Mouse (Mus musculus) G1E (cell line): ENCODE results near the gene Nipa1. TPM values are rescaled to one million over a fixed set of nuclear protein-coding genes. Genes with fewer than 3 reads are reported as not detected.

Experiments used
- ATAC-seq: 2 replicates; pipeline ENCODE4 v1.8.0; 2016; ENCODE audit warnings: mild to moderate bottlenecking; ENCODE audit not compliant: insufficient number of reproducible peaks, poor library complexity, low FRiP score, severe bottlenecking; ENCODE audit errors: extremely low read depth
- DNase-seq: peaks from one replicate; pipeline ENCODE4 v3.0.0; 2012; ENCODE audit warnings: low spot score
- H3K27me3 ChIP-seq: 2 replicates; pipeline ENCODE4 v1.6.1; 2012; ENCODE audit warnings: mild to moderate bottlenecking, low read length, inconsistent platforms; ENCODE audit not compliant: insufficient read depth
- H3K36me3 ChIP-seq: replicated peaks from 2 replicates; pipeline ENCODE3; 2012; ENCODE audit warnings: mild to moderate bottlenecking, inconsistent platforms
- H3K4me1 ChIP-seq: 2 replicates; pipeline ENCODE4 v1.6.1; 2012; ENCODE audit warnings: low read depth, low read length, inconsistent platforms, mixed read lengths; ENCODE audit not compliant: insufficient read depth
- H3K4me3 ChIP-seq: 2 replicates; pipeline ENCODE4 v1.5.1; 2012; ENCODE audit warnings: low read depth, mild to moderate bottlenecking, inconsistent platforms, low read length, moderate library complexity, mixed read lengths
- H3K9me3 ChIP-seq: replicated peaks from 2 replicates; pipeline ENCODE4 v1.6.1; 2012; ENCODE audit warnings: inconsistent platforms
- CTCF ChIP-seq: IDR thresholded peaks from 2 replicates; pipeline ENCODE4 v1.5.1; 2012; ENCODE audit warnings: low read depth, low read length, inconsistent platforms, mixed read lengths
- GATA1 ChIP-seq: IDR thresholded peaks from 2 replicates; pipeline ENCODE4 v1.6.1; 2012; ENCODE audit warnings: borderline replicate concordance, low read length, inconsistent platforms, mixed read lengths
- GATA2 ChIP-seq: IDR thresholded peaks from 2 replicates; pipeline ENCODE4 v1.6.1; 2012; ENCODE audit warnings: low read depth, low read length, inconsistent platforms, borderline replicate concordance
- POLR2AphosphoS5 ChIP-seq: IDR thresholded peaks from 2 replicates; pipeline ENCODE4 v1.6.1; 2012; ENCODE audit warnings: low read depth, low read length, inconsistent platforms; ENCODE audit not compliant: insufficient replicate concordance
- TAL1 ChIP-seq: conservative IDR thresholded peaks from 2 replicates; pipeline ENCODE4 v1.6.1; 2012; ENCODE audit warnings: low read depth, low read length, inconsistent platforms, mixed read lengths
- polyA plus RNA-seq: library from polyadenylated mRNA; stranded (reverse); fragments of >175 nt; gene quantifications from 2 replicates; pipeline ENCODE4 v1.2.3, GENCODE M21; 2012
- total RNA-seq, 2 experiments: library from RNA; stranded (forward) in 1 of 2; stranded (reverse) in 1 of 2; fragments of 200-1000 nt in 1 of 2; fragments of >200 nt in 1 of 2; fragmentation: Nextera tagmentation in 1 of 2; gene quantifications; 2 replicates each; pipeline ENCODE4 v1.2.3; 2014 to 2017

The Nipa1 gene
- total and polyA plus RNA-seq, 3 experiments = 2.0 to 10.2 (median 8.0) TPM

- ATAC-seq = no peak
- DNase-seq = no peak
- no peak overlapping the region for H3K4me3 ChIP-seq
- no peaks in the 10 kb centered on the region for H3K27me3 ChIP-seq
- no peaks in the 10 kb centered on the region for H3K9me3 ChIP-seq
- H3K36me3 ChIP-seq = peaks cover 47% of the 10 kb centered on the region
- peaks cover 63% of the 10 kb centered on the region for H3K4me1 ChIP-seq
- TF ChIP-seq GATA2 (no peak), TAL1 (no peak), POLR2AphosphoS5 (no peak), CTCF (no peak), GATA1 (no peak)
These were observed 6.3 kb downstream of the Nipa1 start for GRCm38 (mm10) chr7:56013261-56014001.

- no peaks in the 10 kb centered on the region for H3K27me3 ChIP-seq
- TF ChIP-seq POLR2AphosphoS5 (no peak), TAL1 (no peak), GATA2 (no peak), CTCF (no peak), GATA1 (no peak)
- H3K36me3 ChIP-seq = peaks cover 48% of the 10 kb centered on the region
- no peaks in the 10 kb centered on the region for H3K9me3 ChIP-seq
- ATAC-seq (no peak), DNase-seq (no peak)
- H3K4me1 ChIP-seq = peaks cover 50% of the 10 kb centered on the region
- H3K4me3 ChIP-seq = no peak overlapping the region
These were observed 8.8 kb downstream of the Nipa1 start for GRCm38 (mm10) chr7:56011018-56011333.

GRCm38 (mm10) chr7:56010318-56011017 is 9.3 kb downstream of the Nipa1 start:
- DNase-seq (no peak), ATAC-seq (no peak)
- TF ChIP-seq GATA1 (no peak), TAL1 (no peak), GATA2 (no peak), POLR2AphosphoS5 (no peak), CTCF (no peak)
- H3K4me1 ChIP-seq = peaks cover 47% of the 10 kb centered on the region
- H3K4me3 ChIP-seq = no peak overlapping the region
- no peaks in the 10 kb centered on the region for H3K27me3 ChIP-seq
- H3K36me3 ChIP-seq = peaks cover 49% of the 10 kb centered on the region
- no peaks in the 10 kb centered on the region for H3K9me3 ChIP-seq

DNA sequence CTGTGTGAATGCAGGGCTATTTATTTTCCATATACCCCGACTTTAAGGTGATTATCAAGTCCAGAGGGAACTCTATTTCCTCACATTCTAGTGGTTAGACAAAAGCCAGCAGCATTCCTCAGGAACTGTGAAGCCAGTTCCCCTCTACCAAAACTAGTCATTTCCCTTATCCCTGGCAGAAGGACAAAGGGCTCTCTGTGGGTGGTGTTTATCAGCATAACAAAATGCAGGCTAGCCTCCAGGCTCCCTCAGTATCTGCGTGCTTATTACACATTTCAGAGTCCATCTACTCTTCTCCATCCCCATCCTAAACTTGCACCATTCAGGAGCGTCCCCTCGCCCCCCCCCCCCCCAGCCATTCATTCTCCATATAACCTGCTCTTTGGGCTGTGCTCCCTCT is 20.8 kb downstream of the Nipa1 start:
- Histone ChIP-seq H3K9me3 (no peaks in the 10 kb centered on the region), H3K36me3 (peaks cover 74% of the 10 kb centered on the region), H3K4me3 (no peak overlapping the region), H3K27me3 (no peaks in the 10 kb centered on the region), H3K4me1 (peaks cover 17% of the 10 kb centered on the region)
- TF ChIP-seq TAL1 (no peak), CTCF (no peak), GATA1 (no peak), POLR2AphosphoS5 (no peak), GATA2 (no peak)
- DNase-seq = no peak
- ATAC-seq = no peak

- H3K36me3 ChIP-seq = peaks cover 67% of the 10 kb centered on the region
- H3K9me3 ChIP-seq = no peaks in the 10 kb centered on the region
- DNase-seq (no peak), ATAC-seq (no peak)
- no peak for TF ChIP-seq GATA1
- no peak for TF ChIP-seq POLR2AphosphoS5
- TF ChIP-seq GATA2 = no peak
- no peak for TF ChIP-seq TAL1
- TF ChIP-seq CTCF = no peak
- H3K4me1 ChIP-seq = peaks cover 16% of the 10 kb centered on the region
- H3K4me3 ChIP-seq = no peak overlapping the region
- no peaks in the 10 kb centered on the region for H3K27me3 ChIP-seq
These were observed 24.7 kb downstream of the Nipa1 start for GRCm38 (mm10) chr7:55995013-55995412.

GRCm38 (mm10) chr7:55991858-55992257 is 27.9 kb downstream of the Nipa1 start:
- Histone ChIP-seq H3K36me3 (peaks cover 62% of the 10 kb centered on the region), H3K9me3 (0 out of 2 replicates have a peak, but pooled peaks cover 2% of the 10 kb centered on the region), H3K4me1 (peaks cover 8% of the 10 kb centered on the region; the same call in 1 of the 2 replicates), H3K27me3 (no peaks in the 10 kb centered on the region), H3K4me3 (no peak overlapping the region)
- no peak for DNase-seq
- TF ChIP-seq GATA1 = no peak
- TF ChIP-seq POLR2AphosphoS5 = no peak
- no peak for TF ChIP-seq CTCF
- TF ChIP-seq GATA2 = no peak
- TF ChIP-seq TAL1 = no peak
- ATAC-seq = no peak
